Mouse (Mus musculus) bone marrow macrophage, adult 2 months (primary cell): ENCODE results near the gene Cdh13.

Source experiments
- CTCF ChIP-seq: IDR thresholded peaks from 2 replicates; pipeline ENCODE4 v1.5.1; 2012; ENCODE audit warnings: low read depth, mild to moderate bottlenecking, low read length, moderate library complexity
- POLR2A ChIP-seq: IDR thresholded peaks from 2 replicates; pipeline ENCODE4 v1.6.1; 2012; ENCODE audit warnings: mild to moderate bottlenecking, low read depth, low read length, borderline replicate concordance

- TF ChIP-seq POLR2A (no peak), CTCF (0 out of 2 replicates have a peak, but pooled peaks have one; percentile 16)
These were observed 941.0 kb downstream of the Cdh13 start for GRCm38 (mm10) chr8:119224547-119224946.
